Mouse (Mus musculus) small intestine, adult 2 months (tissue): Measurements from ENCODE around the gene Vps52.

Experiments
- CTCF ChIP-seq: fragments of 200-500 bp; IDR thresholded peaks from 2 replicates; pipeline ENCODE4 v1.5.1; 2012; ENCODE audit warnings: low read depth, mild to moderate bottlenecking, control low read depth, inconsistent platforms, low read length, moderate library complexity, mixed read lengths; ENCODE audit not compliant: insufficient replicate concordance, insufficient read length; ENCODE audit errors: extremely low read depth
- POLR2A ChIP-seq: fragments of 200-500 bp; IDR thresholded peaks from 2 replicates; pipeline ENCODE4 v1.6.1; 2012; ENCODE audit warnings: low read depth, mild to moderate bottlenecking, control low read depth, inconsistent platforms, low read length, moderate library complexity

- TF ChIP-seq CTCF (no peak), POLR2A (no peak)
These were observed 17.1 kb downstream of the Vps52 start for GRCm38 (mm10) chr17:33972691-33973090.
